Mouse (Mus musculus): ENCODE data around the gene Gba2.

The Gba2 gene

DNA sequence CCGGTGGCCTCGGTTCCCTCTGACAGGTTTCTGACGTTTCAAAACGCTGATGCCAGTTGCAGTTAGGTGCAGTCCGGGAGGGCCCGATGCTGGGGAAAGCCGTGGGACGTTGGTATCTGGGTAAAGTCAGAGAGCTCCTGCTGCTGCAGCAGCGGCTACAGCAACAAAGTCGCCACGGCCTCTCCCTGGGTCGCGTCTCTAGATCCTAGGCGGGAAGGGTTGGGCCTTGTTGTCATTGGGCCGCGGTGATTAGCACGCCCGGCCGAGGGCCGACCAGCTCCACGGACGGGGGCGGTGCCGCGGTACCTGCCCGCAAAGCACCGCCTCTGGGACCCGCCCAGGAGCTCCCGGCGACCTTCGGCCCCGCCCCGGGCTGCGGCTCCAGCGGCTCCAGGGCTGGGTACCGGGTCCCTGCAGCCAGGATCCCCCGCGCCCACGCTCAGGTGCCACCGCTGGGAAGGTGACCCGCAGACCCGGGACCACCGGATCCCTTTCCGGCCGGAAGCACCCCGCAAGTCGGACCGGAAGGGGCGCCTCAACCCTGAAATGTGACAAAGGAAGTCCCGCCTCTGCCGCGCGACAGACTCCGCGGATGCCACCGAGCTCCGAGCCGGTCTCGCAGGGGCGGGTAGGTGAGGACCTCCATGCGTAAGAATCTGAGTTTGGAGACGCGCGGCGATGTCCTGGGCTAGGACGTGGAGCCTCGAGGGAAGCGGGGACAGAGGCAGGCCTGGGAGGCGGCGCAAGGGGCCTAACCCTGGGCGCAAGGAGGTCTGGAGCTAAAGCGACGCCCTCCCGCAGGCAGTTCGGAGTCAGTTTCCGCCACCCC is at the start of gene Gba2, which contains the start of gene Rgp1:
Gba2 (minus strand) TSS at position 498 of the 829 bp plus-strand sequence.
Rgp1 (plus strand) TSS at position 340 of the 829 bp plus-strand sequence.
- under 1% methylated on average over 76 of the region's 76 CpGs for WGBS

DNA sequence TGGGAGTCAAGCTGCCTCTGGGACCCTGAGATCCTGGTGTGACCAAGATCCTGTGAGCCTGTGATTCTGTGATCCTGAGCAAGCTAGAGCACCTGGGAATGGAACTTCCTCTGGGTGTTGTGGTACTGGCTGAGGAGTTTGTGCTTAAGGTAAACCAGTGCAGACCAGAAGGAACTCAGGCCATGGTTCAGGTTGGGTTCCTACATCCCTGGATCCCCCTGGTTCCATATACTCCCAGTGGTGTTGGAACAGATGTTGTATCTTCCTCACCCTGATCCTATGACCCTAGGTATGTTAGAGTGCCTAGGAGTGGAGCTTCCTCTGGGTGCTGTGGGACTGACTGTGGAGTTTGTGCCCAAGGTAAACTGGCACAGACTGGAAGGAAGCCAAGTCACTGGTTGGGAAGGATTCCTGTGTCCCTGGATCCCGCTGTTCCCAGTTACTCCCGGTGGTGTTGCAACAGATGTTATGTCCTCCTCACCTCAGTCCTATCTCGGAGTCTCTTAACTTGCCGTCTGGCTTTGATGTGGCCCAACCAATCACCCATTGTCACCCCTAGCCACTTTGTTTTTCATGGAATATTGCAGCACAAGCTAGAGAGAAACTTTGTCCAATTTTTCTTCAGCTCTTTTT is 41.6 kb upstream of the Gba2 start:
- WGBS = 82% methylated on average over 4 of the region's 4 CpGs

DNA sequence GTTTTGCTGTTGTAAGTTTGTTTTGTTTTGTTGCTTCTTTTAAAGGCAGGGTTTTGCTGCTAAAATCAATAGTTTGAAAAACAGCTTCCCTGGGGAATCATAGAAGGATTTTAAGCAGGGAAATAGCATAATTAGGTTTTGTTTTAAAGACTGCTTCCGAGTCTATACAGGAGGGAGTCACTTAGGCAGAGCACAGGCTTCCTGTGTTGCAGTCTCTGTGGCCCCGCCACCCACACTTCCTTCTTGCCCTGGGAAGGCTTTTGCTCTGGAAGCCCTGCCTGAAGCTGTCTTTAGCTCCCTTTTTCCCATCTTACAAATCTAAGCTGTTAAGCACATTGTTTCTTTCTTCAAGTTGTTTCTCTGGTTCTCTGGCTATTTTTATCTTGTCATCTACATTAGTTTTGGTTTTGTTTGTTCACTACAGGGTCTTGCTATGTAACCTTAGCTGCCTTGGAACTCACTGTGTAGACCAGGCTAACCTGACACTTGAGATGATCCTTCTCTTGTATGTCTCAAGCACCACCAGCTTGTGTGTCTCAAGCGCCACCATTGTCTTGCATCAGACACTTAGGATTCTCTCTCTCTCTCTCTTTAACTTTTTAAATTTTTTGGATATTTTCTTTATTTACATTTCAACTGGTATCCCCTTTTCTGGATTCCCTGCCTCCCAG is 34.5 kb upstream of the Gba2 start:
- 54% methylated on average over 3 of the region's 3 CpGs for WGBS

DNA sequence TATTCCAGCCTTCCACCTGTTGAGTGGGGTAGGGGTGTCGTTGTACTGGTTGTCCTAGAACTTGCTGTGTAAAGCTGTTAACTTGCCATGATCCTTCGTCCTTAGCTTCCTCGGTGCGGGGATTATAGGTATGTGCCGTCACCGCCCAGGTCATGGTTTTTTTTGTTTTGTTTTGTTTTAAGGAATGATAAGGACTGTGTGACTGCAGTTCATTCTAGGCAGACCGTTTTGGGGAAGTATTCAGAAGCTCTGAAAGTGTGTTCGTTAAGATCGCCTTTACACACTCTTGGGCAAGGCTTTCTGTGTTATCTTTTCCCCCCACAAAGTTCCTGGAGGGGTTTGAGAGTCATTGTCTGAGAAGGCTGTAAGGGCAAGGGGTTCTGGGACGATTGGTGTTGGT is 33.9 kb upstream of the Gba2 start:
- WGBS = 63% methylated on average over 10 of the region's 10 CpGs

DNA sequence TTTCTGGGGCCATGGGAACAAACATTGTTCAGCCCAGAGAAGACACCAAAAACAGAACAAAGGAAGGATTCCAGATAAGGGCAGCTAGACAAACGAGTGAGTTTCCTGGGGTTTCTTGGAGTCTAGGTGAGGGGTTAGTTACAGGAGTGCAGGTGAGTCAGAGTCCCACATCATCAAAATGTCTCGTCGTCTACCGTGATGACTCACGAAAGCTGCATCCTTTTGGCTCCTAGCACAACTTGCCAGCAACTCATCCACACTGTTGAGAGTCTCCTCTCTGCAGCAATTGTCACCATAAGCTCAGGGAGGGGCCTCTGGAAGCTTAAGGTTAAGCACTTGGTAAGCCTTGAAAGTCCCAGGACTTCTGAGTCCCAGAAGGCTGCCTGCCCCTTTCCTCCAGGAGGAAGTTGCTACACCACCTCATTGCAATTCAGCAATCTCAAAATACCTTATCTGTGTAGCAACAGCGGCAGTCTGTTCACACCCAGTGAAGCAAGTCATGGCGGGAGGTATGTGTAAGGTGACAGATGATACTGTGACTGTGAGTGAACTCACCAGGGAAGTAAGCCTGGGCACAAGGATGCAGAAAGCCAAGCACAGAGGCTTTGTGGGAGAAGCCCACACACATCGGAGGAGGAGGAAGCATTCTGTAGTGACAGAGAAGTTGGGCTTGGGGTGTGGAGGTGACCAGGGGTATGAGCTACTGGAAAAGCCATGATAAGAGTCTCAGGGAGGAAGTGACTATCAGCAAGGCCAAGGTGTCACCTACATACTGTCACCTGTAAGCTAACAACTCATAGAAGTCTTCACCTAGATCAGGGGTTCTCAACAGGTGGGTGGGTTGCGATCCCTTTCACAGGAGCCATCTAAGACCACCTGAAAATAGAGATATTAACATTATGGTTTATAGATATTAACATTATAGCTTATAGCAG is 26.3 kb upstream of the Gba2 start:
- 64% methylated on average over 9 of the region's 9 CpGs for WGBS

GRCm38 (mm10) chr4:43604099-43604498 is 25.4 kb upstream of the Gba2 start:
- WGBS = 65% methylated on average over 3 of the region's 3 CpGs

- WGBS = 78% methylated on average over 9 of the region's 9 CpGs
These were observed 21.7 kb upstream of the Gba2 start for GRCm38 (mm10) chr4:43600195-43600934.

- 93% methylated on average over 7 of the region's 7 CpGs for WGBS
These were observed 20.1 kb upstream of the Gba2 start for GRCm38 (mm10) chr4:43598650-43599380.

DNA sequence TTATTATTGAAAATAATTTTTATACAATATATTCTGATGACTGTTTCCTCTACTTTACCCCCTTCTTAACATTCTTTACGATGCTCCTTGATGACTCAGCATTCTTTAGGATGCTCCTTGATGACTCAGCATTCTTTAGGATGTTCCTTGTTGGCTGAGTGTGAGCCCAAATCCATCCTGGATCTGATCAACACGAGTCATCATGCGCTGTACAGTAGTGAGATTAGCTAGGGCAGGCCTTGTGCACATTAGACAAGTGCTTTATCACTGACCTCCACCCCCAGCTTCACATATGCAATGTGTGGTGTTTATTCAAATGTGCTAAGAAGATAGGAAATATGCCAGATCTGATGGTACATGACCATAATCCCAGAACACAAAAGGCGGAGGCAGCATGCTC is 19.5 kb upstream of the Gba2 start:
- 71% methylated on average over 4 of the region's 4 CpGs for WGBS

DNA sequence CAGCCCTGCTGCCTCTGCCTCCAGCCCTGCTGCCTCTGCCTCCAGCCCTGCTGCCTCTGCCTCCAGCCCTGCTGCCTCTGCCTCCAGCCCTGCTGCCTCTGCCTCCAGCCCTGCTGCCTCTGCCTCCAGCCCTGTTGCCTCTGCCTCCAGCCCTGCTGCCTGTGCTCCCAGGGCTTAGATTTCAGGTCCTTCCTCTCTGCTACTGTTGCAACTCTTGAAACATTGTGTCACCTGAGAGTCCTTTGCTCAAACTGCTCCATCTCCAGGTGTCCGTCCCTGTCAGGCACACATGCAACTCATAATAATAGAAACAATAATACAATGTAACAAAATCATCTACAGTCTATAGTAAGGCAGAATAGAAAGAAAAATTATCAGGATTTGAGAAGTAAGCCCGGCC is 17.9 kb upstream of the Gba2 start:
- 89% methylated on average over 2 of the region's 2 CpGs for WGBS

GRCm38 (mm10) chr4:43593453-43593852 is 14.8 kb upstream of the Gba2 start:
- WGBS = 58% methylated on average over 3 of the region's 3 CpGs

- 78% methylated on average over 3 of the region's 3 CpGs for WGBS
These were observed 13.3 kb upstream of the Gba2 start for GRCm38 (mm10) chr4:43591961-43592360.

GRCm38 (mm10) chr4:43591543-43591942 is 12.9 kb upstream of the Gba2 start:
- 39% methylated on average over 5 of the region's 5 CpGs for WGBS

DNA sequence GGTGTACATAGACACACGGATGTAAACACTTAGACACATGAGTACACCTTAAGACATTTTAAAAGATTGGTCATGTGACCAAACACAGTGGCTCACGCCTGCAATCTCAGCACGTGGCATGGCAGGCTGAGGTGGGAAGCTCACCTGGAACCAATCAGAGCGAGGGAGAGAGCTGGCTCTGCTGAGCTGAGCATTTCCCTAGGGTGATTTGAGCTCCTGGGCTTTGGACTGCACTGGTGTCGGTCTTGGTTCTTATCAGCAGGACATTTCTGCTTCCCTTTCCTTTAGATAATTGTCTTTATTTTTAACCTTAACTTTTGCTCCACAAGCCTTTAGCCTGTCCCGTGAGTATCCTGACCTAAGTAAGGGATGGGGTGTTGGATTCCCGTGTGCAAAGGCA is 9.0 kb upstream of the Gba2 start:
- WGBS = 57% methylated on average over 7 of the region's 7 CpGs

DNA sequence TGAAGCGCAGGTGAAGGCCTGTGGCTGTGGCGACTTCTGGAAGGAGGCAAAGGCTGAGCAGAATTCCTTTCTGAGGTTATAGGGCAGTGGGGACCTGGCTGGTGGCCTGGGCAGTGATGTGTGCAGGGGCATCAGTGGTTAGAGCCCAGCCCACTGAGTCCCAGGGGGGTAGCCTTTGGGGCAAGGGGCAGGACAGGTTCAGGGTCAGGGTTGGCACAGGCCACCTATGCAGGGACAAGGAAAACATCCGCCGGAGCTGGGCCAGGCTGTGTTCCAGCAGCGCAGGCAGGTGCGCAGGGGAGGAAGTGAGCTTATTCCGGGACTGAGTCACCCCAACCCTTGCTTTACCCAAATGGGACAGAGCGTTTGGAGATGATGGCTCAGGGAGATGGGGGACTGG is 7.7 kb upstream of the Gba2 start:
- WGBS = 70% methylated on average over 8 of the region's 8 CpGs

DNA sequence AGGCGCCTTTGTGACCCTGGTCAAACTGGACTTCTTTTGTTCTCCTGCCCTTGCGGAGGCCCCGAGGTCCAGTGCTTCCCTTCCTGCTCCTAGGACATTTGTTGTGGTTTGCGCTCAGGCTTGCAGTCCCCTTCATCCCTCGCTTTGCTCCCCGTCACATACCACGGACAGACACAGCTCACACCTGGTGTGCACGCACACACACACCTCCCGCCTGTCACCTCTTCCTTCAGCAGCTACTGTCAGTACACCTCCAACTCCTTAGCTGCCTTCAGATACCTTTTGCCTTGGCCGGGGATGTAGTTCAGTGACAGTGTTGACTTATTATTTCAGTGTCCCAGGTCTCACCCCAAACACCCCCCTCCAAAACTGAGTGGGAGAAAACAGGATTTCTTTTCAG is 7.0 kb upstream of the Gba2 start:
- WGBS = 61% methylated on average over 10 of the region's 10 CpGs

GRCm38 (mm10) chr4:43584444-43585416 is 6.1 kb upstream of the Gba2 start, which contains the start of gene Msmp:
TSS of gene Msmp (minus strand) at chr4:43584494.
- WGBS = 58% methylated on average over 12 of the region's 12 CpGs

DNA sequence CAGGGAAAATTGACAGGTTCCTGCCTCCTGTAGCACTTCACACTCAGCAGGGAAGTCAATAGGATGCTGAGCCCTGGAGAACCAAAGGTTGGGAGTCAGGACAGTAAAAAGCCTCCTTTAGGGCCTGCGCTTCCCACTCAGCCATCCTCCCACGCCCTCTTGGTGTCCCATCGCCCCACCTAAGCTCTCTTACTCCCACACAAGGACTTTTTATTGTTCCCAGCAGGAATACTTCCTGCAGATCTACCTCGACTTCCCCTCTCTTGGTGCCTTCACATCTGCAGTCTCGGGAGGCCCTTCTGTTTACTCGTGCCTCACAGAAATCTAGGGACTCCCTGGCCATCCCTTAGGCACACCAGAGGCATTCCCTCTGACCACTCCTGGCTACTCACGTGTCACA is 4.7 kb upstream of the Gba2 start:
- 70% methylated on average over 7 of the region's 7 CpGs for WGBS

DNA sequence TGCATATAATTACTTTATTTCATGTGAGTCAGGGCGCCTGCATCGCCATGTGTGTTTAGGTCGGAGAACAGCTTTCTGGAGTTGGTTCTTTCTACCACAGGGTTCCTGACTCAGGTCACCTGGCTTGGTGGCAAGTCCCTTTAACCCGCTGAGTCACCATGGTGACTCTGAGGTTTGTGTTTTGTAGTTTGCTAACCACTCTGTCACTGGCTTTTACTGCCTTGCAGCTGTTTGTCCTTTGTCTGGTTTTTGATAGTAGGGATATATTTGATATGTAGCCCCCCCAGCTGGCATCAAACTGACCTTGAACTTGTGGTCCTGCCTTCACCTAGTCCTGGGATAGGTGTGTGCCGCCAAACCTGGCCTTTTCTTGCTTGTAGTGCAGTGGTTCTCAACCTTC is 3.6 kb upstream of the Gba2 start:
- 94% methylated on average over 5 of the region's 5 CpGs for WGBS

All from cerebral cortex, adult 2 months (tissue).